Comparison of ENCODE assay signal across 16 mouse cellular contexts in the genomic region with DNA sequence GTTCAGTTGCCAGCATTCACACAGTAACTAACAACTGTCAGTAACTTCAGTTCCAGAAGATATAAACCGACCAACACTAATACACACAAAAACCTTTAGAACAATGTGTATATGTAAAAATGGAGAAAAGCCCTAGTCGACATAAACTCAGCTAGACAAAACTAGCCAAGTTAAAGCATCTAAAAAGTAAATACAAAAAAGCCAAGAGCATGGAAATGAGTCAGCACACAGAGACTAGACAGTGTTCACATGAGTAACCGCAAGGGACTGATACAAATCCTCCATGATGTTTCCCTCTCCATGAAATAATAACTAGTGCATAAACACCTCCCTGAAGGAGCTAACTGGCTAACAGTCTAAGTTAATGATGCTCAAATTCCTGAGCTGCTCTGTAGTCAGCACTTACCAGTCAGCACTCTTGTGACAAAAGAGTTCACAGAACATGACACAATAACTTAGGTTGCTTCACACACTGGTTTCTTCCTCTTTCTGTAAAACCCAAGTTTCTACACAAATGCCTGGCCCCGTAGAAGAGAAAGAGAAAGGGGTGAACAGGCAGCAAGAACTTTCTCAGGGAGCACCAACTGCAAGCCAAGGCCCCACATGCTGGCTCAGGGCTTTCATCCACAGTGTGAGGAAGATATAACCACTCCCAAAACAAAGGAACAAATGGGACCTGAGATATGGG. TPM values are rescaled to one million over a fixed set of nuclear protein-coding genes. Genes with fewer than 3 reads are reported as not detected.
DNase-seq lines count a peak whose midpoint lies in the region; ATAC-seq and TF ChIP-seq lines count a peak whose summit lies in the region.
"Had no signal": no experiment of that assay in that cellular context is flagged by ENCODE, and none has a peak within 500 bp of the region (broad histone marks: within the 10 kb centered on the region; RNA-seq: fewer than 3 reads in every experiment).

No protein-coding gene starts in this region.

- H3K27me3 ChIP-seq in heart, embryonic 11.5 days (ENCODE audit: control insufficient read depth, insufficient read depth, low read length): no peaks in the 10 kb centered on the region
- no peaks in the 10 kb centered on the region for H3K27me3 ChIP-seq in lung, embryonic 14.5 days (ENCODE audit: insufficient read depth, low read length)
- H3K27me3 ChIP-seq in forebrain, embryonic 11.5 days (ENCODE audit: control insufficient read depth, insufficient read depth, low read length): no peaks in the 10 kb centered on the region
- H3K27me3 ChIP-seq: embryonic facial prominence, embryonic 13.5 days; limb, embryonic 13.5 days; midbrain, embryonic 15.5 days had no signal

- WGBS in heart, embryonic 11.5 days (ENCODE audit: insufficient replicate concordance): 84% methylated on average over 4 of the region's 4 CpGs
- WGBS in lung, embryonic 14.5 days: 83% methylated on average over 4 of the region's 4 CpGs
- 93% methylated on average over 4 of the region's 4 CpGs for whole genome bisulfite sequencing in forebrain, embryonic 11.5 days

- H3K27ac ChIP-seq in heart, embryonic 11.5 days (ENCODE audit: low read depth, low read length): no peak overlapping the region
- peak overlapping the region; percentile 48 for H3K27ac ChIP-seq in brown adipose tissue, adult 24 weeks (replicated peaks; ENCODE audit: low read depth, low read length)
- H3K27ac ChIP-seq in lung, embryonic 14.5 days (ENCODE audit: low read depth): no peak overlapping the region
- H3K27ac ChIP-seq in forebrain, embryonic 11.5 days (ENCODE audit: low read depth, low read length): no peak overlapping the region
- H3K27ac ChIP-seq: embryonic facial prominence, embryonic 13.5 days; heart, adult 2 months; hindbrain, embryonic 10.5 days; limb, embryonic 13.5 days; midbrain, embryonic 15.5 days had no signal

- H3K4me1 ChIP-seq in heart, embryonic 11.5 days (ENCODE audit: control insufficient read depth, insufficient read depth, low read length): no peaks in the 10 kb centered on the region
- no peaks in the 10 kb centered on the region; the same call in 1 of the 2 replicates for H3K4me1 ChIP-seq in brown adipose tissue, adult 24 weeks (ENCODE audit: control insufficient read depth, insufficient read depth, insufficient read length, low read length)
- H3K4me1 ChIP-seq in lung, embryonic 14.5 days (ENCODE audit: insufficient read depth): no peaks in the 10 kb centered on the region
- no peaks in the 10 kb centered on the region for H3K4me1 ChIP-seq in forebrain, embryonic 11.5 days (replicated peaks; ENCODE audit: control insufficient read depth, insufficient read depth, low read length)
- H3K4me1 ChIP-seq: embryonic facial prominence, embryonic 13.5 days; hindbrain, embryonic 10.5 days; limb, embryonic 13.5 days; midbrain, embryonic 15.5 days had no signal

- no peak for TF ChIP-seq CTCF in lung, embryonic 14.5 days (IDR thresholded peaks at IDR 0.05; ENCODE audit: low read depth)

- DNase-seq in heart, adult 11 months: peak; percentile 85
- peak; percentile 3 for DNase-seq in lung, embryonic 14.5 days
- DNase-seq in gastrocnemius, adult 8-10 months (ENCODE audit: low spot score in 2 of 2): no peak
- DNase-seq in embryo, embryonic 10.5 days (ENCODE audit: low spot score): no peak
- DNase-seq in forebrain, embryonic 11.5 days (ENCODE audit: low spot score): no peak
- DNase-seq: adrenal gland, adult 8-10 months; cerebellum, adult 2 months; kidney, adult 18-20 months had no signal

- H3K9ac ChIP-seq in heart, embryonic 11.5 days (ENCODE audit: low read depth, low read length): no peak overlapping the region
- no peak overlapping the region for H3K9ac ChIP-seq in lung, embryonic 14.5 days
- H3K9ac ChIP-seq in forebrain, embryonic 11.5 days (ENCODE audit: low read length): no peak overlapping the region
- H3K9ac ChIP-seq: embryonic facial prominence, embryonic 13.5 days; limb, embryonic 13.5 days; midbrain, embryonic 15.5 days had no signal

- no peak for ATAC-seq in heart, embryonic 11.5 days (replicated peaks; ENCODE audit: insufficient number of reproducible peaks, low FRiP score, low TSS enrichment)
- no peak for ATAC-seq in lung, embryonic 14.5 days (ENCODE audit: insufficient read depth)
- peak; percentile 86 for ATAC-seq in neutrophil, adult 5-6 weeks (ENCODE audit: extremely low read depth, insufficient number of reproducible peaks, low FRiP score, poor library complexity, severe bottlenecking)
- no peak for ATAC-seq in forebrain, embryonic 11.5 days (replicated peaks; ENCODE audit: low FRiP score)
- ATAC-seq: midbrain, embryonic 15.5 days had no signal

- no peaks in the 10 kb centered on the region; the same call in 1 of the 2 replicates for H3K36me3 ChIP-seq in heart, embryonic 11.5 days (ENCODE audit: control insufficient read depth, insufficient read depth, low read length)
- peaks cover 67% of the 10 kb centered on the region for H3K36me3 ChIP-seq in lung, embryonic 14.5 days (ENCODE audit: insufficient read depth)
- no peaks in the 10 kb centered on the region; the same call in 1 of the 2 replicates for H3K36me3 ChIP-seq in forebrain, embryonic 11.5 days (ENCODE audit: control insufficient read depth, insufficient read depth, low read length)

- no peak overlapping the region for H3K4me2 ChIP-seq in heart, embryonic 11.5 days
- no peak overlapping the region for H3K4me2 ChIP-seq in lung, embryonic 14.5 days
- H3K4me2 ChIP-seq in forebrain, embryonic 11.5 days (ENCODE audit: low read depth, low read length, severe bottlenecking): no peak overlapping the region
- H3K4me2 ChIP-seq: embryonic facial prominence, embryonic 13.5 days; limb, embryonic 13.5 days; midbrain, embryonic 15.5 days had no signal

- no peaks in the 10 kb centered on the region for H3K9me3 ChIP-seq in heart, embryonic 11.5 days (replicated peaks; ENCODE audit: control insufficient read depth, low read length)
- no peaks in the 10 kb centered on the region for H3K9me3 ChIP-seq in lung, embryonic 14.5 days (ENCODE audit: low read depth, low read length)
- H3K9me3 ChIP-seq in forebrain, embryonic 11.5 days (ENCODE audit: control insufficient read depth, low read length): no peaks in the 10 kb centered on the region
- H3K9me3 ChIP-seq: embryonic facial prominence, embryonic 13.5 days; hindbrain, embryonic 10.5 days; limb, embryonic 13.5 days; midbrain, embryonic 15.5 days had no signal

- no peak overlapping the region for H3K4me3 ChIP-seq in heart, embryonic 11.5 days (ENCODE audit: low read depth, low read length)
- H3K4me3 ChIP-seq in brown adipose tissue, adult 24 weeks (ENCODE audit: insufficient read depth, low read depth, low read length): no peak overlapping the region
- H3K4me3 ChIP-seq in lung, embryonic 14.5 days (ENCODE audit: low read depth, low read length): no peak overlapping the region
- H3K4me3 ChIP-seq in forebrain, embryonic 11.5 days (ENCODE audit: low read depth, low read length): no peak overlapping the region
- H3K4me3 ChIP-seq: embryonic facial prominence, embryonic 13.5 days; heart, adult 2 months; hindbrain, embryonic 10.5 days; limb, embryonic 13.5 days; midbrain, embryonic 15.5 days had no signal

RNA-seq across cellular contexts. Expression of a gene that starts 52.6 kb away (rescaled TPM):
- polyA plus RNA-seq in heart, embryonic 11.5 days (2014; fragmentation: Nextera tagmentation; extraction: Ambion mirVana): 6.4 and 9.1 TPM in 2 replicates
- 0.67 TPM in 1 of 2 replicates, not detected in the other for polyA plus RNA-seq in brown adipose tissue, adult 24 weeks (2012; ENCODE audit: insufficient read depth, insufficient read length, missing spikeins)
- polyA plus RNA-seq in lung, embryonic 14.5 days (2014; fragmentation: Nextera tagmentation; extraction: Ambion mirVana): 3.2 and 3.3 TPM in 2 replicates
- not detected in 2 replicates for total RNA-seq in neutrophil, adult 5-6 weeks (2017)
- total RNA-seq in gastrocnemius, adult 8-10 months (2022): under 1 TPM in 1 of 4 experiments, not detected in 3; 0.07 TPM
- 0.63 and 0.72 TPM in 2 replicates for polyA plus RNA-seq in forebrain, embryonic 11.5 days (2014; fragmentation: Nextera tagmentation; extraction: Ambion mirVana)

Comparison
In these comparisons a context has a peak if more than half of its experiments do, and no peak if none do; other contexts are left out.
1. DNase-seq: peak in heart, adult 11 months (single experiment) and lung, embryonic 14.5 days (single experiment); none in gastrocnemius, adult 8-10 months (0 of 2), embryo, embryonic 10.5 days (single experiment) and forebrain, embryonic 11.5 days (single experiment).